Mouse (Mus musculus) inflammation-experienced regulatory T-cells (primary cell): ENCODE results near the gene Olfr1115. TPM values are rescaled to one million over a fixed set of nuclear protein-coding genes. Genes with fewer than 3 reads are reported as not detected.

ENCODE experiments used
- polyA plus RNA-seq, 2 experiments: library from polyadenylated mRNA; unstranded; fragments of 100-300 nt; shearing (Covaris generic); gene quantifications; one replicate each; pipeline ENCODE4 v1.2.1; 2017

The Olfr1115 gene
- polyA plus RNA-seq = not detected

GRCm38 (mm10) chr2:87247713-87248112 lies at the start of gene Olfr1115:
TSS of gene Olfr1115 (plus strand) at chr2:87248013.

GRCm38 (mm10) chr2:87208670-87209069 lies 39.1 kb upstream of the Olfr1115 start, which contains the start of gene Olfr1113:
TSS of gene Olfr1113 (plus strand) at chr2:87208970.

GRCm38 (mm10) chr2:87267234-87267633 lies 19.4 kb downstream of the Olfr1115 start, which contains the start of gene Olfr1116:
TSS of gene Olfr1116 (plus strand) at chr2:87267534.

Other genes starting within 250 kb of the Olfr1115 start
- under 1 TPM in 1 of 2 experiments, not detected in 1; 0.62 TPM for gene Olfr1102, start 249.6 kb upstream of the Olfr1115 start, polyA plus RNA-seq
- gene Olfr1104, start 220.9 kb upstream of the Olfr1115 start, polyA plus RNA-seq = not detected
- gene Olfr1105, start 211.5 kb upstream of the Olfr1115 start, polyA plus RNA-seq = under 1 TPM; 0.07 to 0.67 TPM
- not detected for gene Olfr1106, start 195.7 kb upstream of the Olfr1115 start, polyA plus RNA-seq
- gene Olfr1107, start 172.2 kb upstream of the Olfr1115 start, polyA plus RNA-seq = under 1 TPM in 1 of 2 experiments, not detected in 1; 0.27 TPM
- under 1 TPM; 0.11 to 0.34 TPM for gene Olfr1109, start 152.0 kb upstream of the Olfr1115 start, polyA plus RNA-seq
- not detected for gene Olfr259, start 133.4 kb upstream of the Olfr1115 start, polyA plus RNA-seq
- not detected for gene Olfr1110, start 107.7 kb upstream of the Olfr1115 start, polyA plus RNA-seq
- gene Olfr1111, start 95.4 kb upstream of the Olfr1115 start, polyA plus RNA-seq = not detected
- gene Olfr1112, start 60.2 kb upstream of the Olfr1115 start, polyA plus RNA-seq = not detected
- not detected for gene Olfr1113, start 39.0 kb upstream of the Olfr1115 start, polyA plus RNA-seq
- under 1 TPM; 0.06 to 0.15 TPM for gene Olfr1116, start 19.5 kb downstream of the Olfr1115 start, polyA plus RNA-seq
- not detected for gene Olfr1118, start 59.6 kb downstream of the Olfr1115 start, polyA plus RNA-seq
- gene Olfr1120, start 106.8 kb downstream of the Olfr1115 start, polyA plus RNA-seq = under 1 TPM; 0.11 to 0.24 TPM
- under 1 TPM in 1 of 2 experiments, not detected in 1; 0.42 TPM for gene Olfr1121, start 121.9 kb downstream of the Olfr1115 start, polyA plus RNA-seq
- gene Olfr1122, start 137.8 kb downstream of the Olfr1115 start, polyA plus RNA-seq = 1 to 10 TPM in 1 of 2 experiments, under 1 TPM in 1; 0.41 to 1.8 TPM
- gene Olfr1123, start 168.6 kb downstream of the Olfr1115 start, polyA plus RNA-seq = not detected
- under 1 TPM; 0.31 to 0.48 TPM for gene Olfr1124, start 182.3 kb downstream of the Olfr1115 start, polyA plus RNA-seq
- not detected for gene Olfr1126, start 205.9 kb downstream of the Olfr1115 start, polyA plus RNA-seq
- gene Pramel7, start 249.1 kb downstream of the Olfr1115 start, polyA plus RNA-seq = under 1 TPM in 1 of 2 experiments, not detected in 1; 0.72 TPM